Mouse (Mus musculus): Measurements from ENCODE around the gene Vldlr. TPM values are rescaled to one million over a fixed set of nuclear protein-coding genes. Genes with fewer than 3 reads are reported as not detected.

Gene Vldlr
- total RNA-seq, 2 experiments from 2014 or later: 38.0 to 40.3 TPM

- no peak for DNase-seq (ENCODE audit: low spot score in 2 of 2)
Observed at GRCm38 (mm10) chr19:27228254-27228653, 12.0 kb downstream of the Vldlr start.

- DNase-seq (ENCODE audit: low spot score in 2 of 2): no peak
Observed at GRCm38 (mm10) chr19:27233386-27233785, 17.1 kb downstream of the Vldlr start.

GRCm38 (mm10) chr19:27239913-27240312 is 23.6 kb downstream of the Vldlr start:
- DNase-seq (ENCODE audit: low spot score in 2 of 2): no peak

GRCm38 (mm10) chr19:27243527-27243926 is 27.2 kb downstream of the Vldlr start:
- DNase-seq (ENCODE audit: low spot score in 2 of 2): no peak

- no peak for DNase-seq (ENCODE audit: low spot score in 2 of 2)
Observed at GRCm38 (mm10) chr19:27254756-27255155, 38.5 kb downstream of the Vldlr start.

GRCm38 (mm10) chr19:27255678-27256077 is 39.4 kb downstream of the Vldlr start:
- DNase-seq (ENCODE audit: low spot score in 2 of 2): no peak

GRCm38 (mm10) chr19:27260102-27260501 is 43.8 kb downstream of the Vldlr start:
- peak in 1 of 2 experiments; percentile 10 for DNase-seq (ENCODE audit: low spot score in 2 of 2)

- DNase-seq (ENCODE audit: low spot score in 2 of 2): no peak
Observed at GRCm38 (mm10) chr19:27260621-27261278, 44.5 kb downstream of the Vldlr start.

GRCm38 (mm10) chr19:27262141-27262540 is 45.9 kb downstream of the Vldlr start:
- no peak for DNase-seq (ENCODE audit: low spot score in 2 of 2)

GRCm38 (mm10) chr19:27273385-27273784 is 57.1 kb downstream of the Vldlr start:
- DNase-seq (ENCODE audit: low spot score in 2 of 2): no peak

- no peak for DNase-seq (ENCODE audit: low spot score in 2 of 2)
Observed at GRCm38 (mm10) chr19:27274382-27274781, 58.1 kb downstream of the Vldlr start.

GRCm38 (mm10) chr19:27279174-27279573 is 62.9 kb downstream of the Vldlr start:
- no peak for DNase-seq (ENCODE audit: low spot score in 2 of 2)

Other genes with a start within 250 kb of the Vldlr start
- gene Kcnv2, start 106.1 kb downstream of the Vldlr start, total RNA-seq (2021): under 1 TPM in 1 of 2 experiments, not detected in 1; 0.08 TPM
- 10 to 100 TPM; 41.5 to 52.9 TPM for gene Pum3, start 213.3 kb downstream of the Vldlr start, total RNA-seq (2021)